Mouse (Mus musculus): Measurements from ENCODE around the gene Gm20388.

GRCm38 (mm10) chr8:122898473-122898872, 2987.8 kb downstream of the Gm20388 start:
- TF ChIP-seq HCFC1 (IDR thresholded peaks at IDR 0.05; ENCODE audit: borderline replicate concordance, insufficient read depth, low read length) (no peak), ZNF384 (IDR thresholded peaks at IDR 0.05; ENCODE audit: low read depth, low read length) (no peak), MAFK (IDR thresholded peaks at IDR 0.05; ENCODE audit: insufficient read depth, low read depth, low read length) (no peak), ZC3H11A (IDR thresholded peaks at IDR 0.05; ENCODE audit: borderline replicate concordance, low read depth, low read length) (no peak)
